Mouse (Mus musculus) spleen, adult 12 weeks (tissue): Measurements from ENCODE around the gene Rpap2.

ENCODE experiments used
- DNase-seq: peaks from one replicate; pipeline ENCODE4 v3.0.0; 2022; ENCODE audit warnings: low spot score

The Rpap2 gene

GRCm38 (mm10) chr5:107597301-107598077 lies at the start of gene Rpap2, which contains the start of gene Glmn:
Gene Rpap2 (plus strand): TSS chr5:107597373.
Gene Glmn (minus strand): TSS chr5:107597888.
- DNase-seq, result peak; percentile 81

- peak; percentile 6 for DNase-seq
Observed at GRCm38 (mm10) chr5:107547955-107548354, 49.2 kb upstream of the Rpap2 start.

GRCm38 (mm10) chr5:107548444-107548843 lies 48.7 kb upstream of the Rpap2 start:
- DNase-seq, result no peak

- no peak for DNase-seq
Observed at GRCm38 (mm10) chr5:107554336-107554735, 42.8 kb upstream of the Rpap2 start.

GRCm38 (mm10) chr5:107556969-107557368 lies 40.2 kb upstream of the Rpap2 start:
- no peak for DNase-seq

- DNase-seq, result no peak
Observed at GRCm38 (mm10) chr5:107569148-107569547, 28.0 kb upstream of the Rpap2 start.

GRCm38 (mm10) chr5:107598380-107598779 lies 1.2 kb downstream of the Rpap2 start:
- DNase-seq, result no peak

GRCm38 (mm10) chr5:107611224-107611623 lies 14.1 kb downstream of the Rpap2 start:
- peak; percentile 30 for DNase-seq

GRCm38 (mm10) chr5:107617986-107618385 lies 20.8 kb downstream of the Rpap2 start:
- no peak for DNase-seq

GRCm38 (mm10) chr5:107621327-107621726 lies 24.2 kb downstream of the Rpap2 start:
- no peak for DNase-seq

- no peak for DNase-seq
Observed at GRCm38 (mm10) chr5:107633651-107634050, 36.5 kb downstream of the Rpap2 start.

- no peak for DNase-seq
Observed at GRCm38 (mm10) chr5:107637106-107637505, 39.9 kb downstream of the Rpap2 start.

GRCm38 (mm10) chr5:107638366-107638765 lies 41.2 kb downstream of the Rpap2 start:
- DNase-seq, result no peak

- DNase-seq, result no peak
Observed at GRCm38 (mm10) chr5:107644595-107644994, 47.4 kb downstream of the Rpap2 start.

GRCm38 (mm10) chr5:107645935-107646334 lies 48.8 kb downstream of the Rpap2 start:
- DNase-seq, result no peak

GRCm38 (mm10) chr5:107647580-107647979 lies 50.4 kb downstream of the Rpap2 start:
- DNase-seq, result no peak

- no peak for DNase-seq
Observed at GRCm38 (mm10) chr5:107648552-107649125, 51.5 kb downstream of the Rpap2 start.

- no peak for DNase-seq
Observed at GRCm38 (mm10) chr5:107649680-107650079, 52.5 kb downstream of the Rpap2 start.

GRCm38 (mm10) chr5:107650427-107650826 lies 53.3 kb downstream of the Rpap2 start:
- no peak for DNase-seq

GRCm38 (mm10) chr5:107652055-107652660 lies 55.0 kb downstream of the Rpap2 start:
- DNase-seq, result no peak

GRCm38 (mm10) chr5:107678392-107678791 lies 81.2 kb downstream of the Rpap2 start:
- no peak for DNase-seq

- no peak for DNase-seq
Observed at GRCm38 (mm10) chr5:107681300-107681699, 84.1 kb downstream of the Rpap2 start.

GRCm38 (mm10) chr5:107684380-107684779 lies 87.2 kb downstream of the Rpap2 start:
- no peak for DNase-seq
